ENCODE assay signal across 8 mouse cellular contexts in the genomic region with DNA sequence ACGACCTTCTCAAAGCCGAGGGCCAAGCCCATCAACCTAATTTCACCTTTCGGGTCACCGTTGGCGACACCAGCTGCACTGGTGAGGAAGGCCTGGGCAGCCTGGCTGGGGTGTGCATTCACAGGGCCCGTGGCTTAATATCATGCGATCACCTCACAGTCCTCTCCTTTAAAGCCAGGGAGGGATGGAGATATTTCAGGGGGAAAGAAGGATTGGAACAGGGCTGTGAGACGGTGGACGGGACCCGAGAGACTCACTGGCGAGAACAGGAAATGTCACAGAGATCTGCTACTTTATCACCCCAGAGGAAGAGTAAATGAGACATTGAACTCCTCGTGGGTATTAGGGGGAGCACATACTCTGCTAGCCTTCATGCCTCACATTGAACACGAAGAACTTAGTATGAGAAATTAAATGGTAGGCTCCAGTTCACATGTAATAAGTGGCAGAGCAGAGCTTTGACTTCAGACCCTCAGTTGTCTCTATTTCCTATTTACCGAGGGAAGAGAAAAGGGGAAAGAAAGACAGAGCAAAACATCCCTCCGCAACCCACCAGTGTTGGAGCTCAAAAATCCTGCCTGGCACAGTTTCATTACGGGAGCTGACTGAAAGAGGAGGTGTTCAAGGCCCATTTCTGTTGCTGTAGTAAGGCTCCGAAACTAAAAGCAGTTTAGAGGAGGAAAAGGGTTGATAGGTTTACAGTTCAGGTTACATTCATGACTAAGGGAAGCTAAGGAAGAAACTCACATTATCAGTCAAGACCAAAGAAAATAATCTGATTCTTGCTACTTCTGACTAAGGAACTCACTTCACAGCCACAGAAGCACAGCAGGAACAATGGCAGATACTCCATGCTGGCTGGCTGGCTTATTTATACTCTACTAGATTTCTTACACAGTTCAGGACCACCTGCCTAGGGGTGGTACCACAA. TPM values are rescaled to one million over a fixed set of nuclear protein-coding genes. Genes with fewer than 3 reads are reported as not detected.
A peak's percentile ranks its signal among the peaks of the same experiment; 100 is the strongest.
DNase-seq lines count a peak whose midpoint lies in the region; ATAC-seq and TF ChIP-seq lines count a peak whose summit lies in the region.

No protein-coding gene starts in this region.

- H3K4me2 ChIP-seq in heart, embryonic 12.5 days: peak overlapping the region; percentile 88
- peak overlapping the region; percentile 73 for H3K4me2 ChIP-seq in forebrain, postnatal 0 days (ENCODE audit: low read depth)
- peak overlapping the region; percentile 100 for H3K4me2 ChIP-seq in liver, postnatal 0 days (ENCODE audit: low read depth, low read length)

- H3K27me3 ChIP-seq in heart, embryonic 12.5 days (replicated peaks): no peaks in the 10 kb centered on the region
- H3K27me3 ChIP-seq in forebrain, postnatal 0 days (ENCODE audit: insufficient read depth, low read length): no peaks in the 10 kb centered on the region
- H3K27me3 ChIP-seq in liver, postnatal 0 days (ENCODE audit: insufficient read depth, low read length): 0 out of 2 replicates have a peak, but pooled peaks cover 5% of the 10 kb centered on the region

- H3K4me1 ChIP-seq in heart, embryonic 12.5 days (replicated peaks): peaks cover 34% of the 10 kb centered on the region
- peaks cover 0 to 9% of the 10 kb centered on the region in 2 experiments; a peak in 2 of 4 replicates for H3K4me1 ChIP-seq in ES-E14 (ENCODE audit: control insufficient read depth in 2 of 2, insufficient read depth in 2 of 2, low read length in 2 of 2, poor library complexity in 1 of 2)
- peaks cover 13% of the 10 kb centered on the region; the same call in 1 of the 2 replicates for H3K4me1 ChIP-seq in forebrain, postnatal 0 days (ENCODE audit: insufficient read depth)
- peaks cover 21% of the 10 kb centered on the region for H3K4me1 ChIP-seq in liver, postnatal 0 days (ENCODE audit: insufficient read depth)

- no peak for TF ChIP-seq EP300 in liver, postnatal 0 days (IDR thresholded peaks at IDR 0.05; ENCODE audit: low read depth)

- no peak for TF ChIP-seq CTCF in forebrain, postnatal 0 days (IDR thresholded peaks at IDR 0.05; ENCODE audit: low read depth)
- no peak for TF ChIP-seq CTCF in liver, postnatal 0 days (IDR thresholded peaks at IDR 0.05; ENCODE audit: low read depth)

- in situ Hi-C loops in ES-E14 (cut with MboI; ENCODE audit: low sequenced_read_pairs in 2 of 2, unreplicated experiment in 2 of 2): no loop called here

- H3K4me3 ChIP-seq in heart, embryonic 12.5 days: peak overlapping the region; percentile 66
- H3K4me3 ChIP-seq in ES-E14 (ENCODE audit: insufficient read depth in 1 of 2, low read depth in 1 of 2, low read length in 2 of 2, poor library complexity in 1 of 2, severe bottlenecking in 1 of 2): peak overlapping the region; percentile 92 to 93
- peak overlapping the region; percentile 75 for H3K4me3 ChIP-seq in forebrain, postnatal 0 days (ENCODE audit: low read depth, low read length)
- H3K4me3 ChIP-seq in liver, postnatal 0 days (ENCODE audit: low read depth, low read length): peak overlapping the region; percentile 62

- peaks cover 37% of the 10 kb centered on the region for H3K36me3 ChIP-seq in heart, embryonic 12.5 days
- peaks cover 31% of the 10 kb centered on the region for H3K36me3 ChIP-seq in ES-E14 (ENCODE audit: control insufficient read depth, insufficient read depth, low read length, poor library complexity, severe bottlenecking)
- peaks cover 24% of the 10 kb centered on the region for H3K36me3 ChIP-seq in forebrain, postnatal 0 days (ENCODE audit: insufficient read depth)
- peaks cover 11% of the 10 kb centered on the region for H3K36me3 ChIP-seq in liver, postnatal 0 days (replicated peaks; ENCODE audit: insufficient read depth, low read length)

- peak overlapping the region; percentile 93 for H3K9ac ChIP-seq in heart, embryonic 12.5 days
- H3K9ac ChIP-seq in ES-E14 (ENCODE audit: insufficient read depth, low read depth, low read length, poor library complexity, severe bottlenecking): peak overlapping the region; percentile 99
- peak overlapping the region; percentile 75 for H3K9ac ChIP-seq in forebrain, postnatal 0 days
- peak overlapping the region; percentile 88 for H3K9ac ChIP-seq in liver, postnatal 0 days (replicated peaks)

- ATAC-seq in heart, embryonic 12.5 days (ENCODE audit: insufficient number of reproducible peaks, low FRiP score): no peak
- ATAC-seq in forebrain, postnatal 0 days: no peak
- no peak for ATAC-seq in liver, postnatal 0 days

- DNase-seq in heart, adult 8-10 months (ENCODE audit: low spot score): no peak
- DNase-seq in ES-E14 (ENCODE audit: low read depth, low spot score): no peak
- no peak for DNase-seq in forebrain, postnatal 0 days
- DNase-seq in liver, postnatal 0 days: no peak
- DNase-seq in layer of hippocampus, postnatal 25 days (ENCODE audit: extremely low spot score in 1 of 2, low spot score in 1 of 2): no peak
- no peak for DNase-seq in B cell, adult 2 months
- DNase-seq in kidney, adult 9 months: no peak

- H3K9me3 ChIP-seq in heart, embryonic 12.5 days (replicated peaks): no peaks in the 10 kb centered on the region
- no peaks in the 10 kb centered on the region for H3K9me3 ChIP-seq in ES-E14 (ENCODE audit: control insufficient read depth, insufficient read depth, low read depth, low read length)
- H3K9me3 ChIP-seq in forebrain, postnatal 0 days (ENCODE audit: low read length): no peaks in the 10 kb centered on the region
- no peaks in the 10 kb centered on the region for H3K9me3 ChIP-seq in liver, postnatal 0 days (ENCODE audit: low read length)

- WGBS in heart, embryonic 12.5 days: 53% methylated on average over 17 of the region's 17 CpGs
- 68% methylated on average over 16 of the region's 17 CpGs for WGBS in forebrain, postnatal 0 days
- WGBS in liver, postnatal 0 days (ENCODE audit: insufficient replicate concordance): 33% methylated on average over 16 of the region's 17 CpGs

- peak overlapping the region; percentile 99 for H3K27ac ChIP-seq in heart, embryonic 12.5 days (ENCODE audit: poor library complexity, severe bottlenecking)
- no peak overlapping the region; the same call in 1 of the 2 replicates for H3K27ac ChIP-seq in ES-E14 (ENCODE audit: insufficient read depth, low read depth, low read length, poor library complexity, severe bottlenecking)
- H3K27ac ChIP-seq in forebrain, postnatal 0 days (ENCODE audit: low read depth, low read length): peak overlapping the region; percentile 97
- H3K27ac ChIP-seq in liver, postnatal 0 days (ENCODE audit: low read depth): peak overlapping the region; percentile 98

TF ChIP-seq in ES-E14, 5 proteins besides CTCF, POLR2A, EP300 and RAD21:
- TF ChIP-seq HCFC1 (IDR thresholded peaks at IDR 0.05; ENCODE audit: borderline replicate concordance, insufficient read depth, low read length): no peak
- TF ChIP-seq ZNF384 (IDR thresholded peaks at IDR 0.05; ENCODE audit: low read depth, low read length): no peak
- no peak for TF ChIP-seq MAFK (IDR thresholded peaks at IDR 0.05; ENCODE audit: insufficient read depth, low read depth, low read length)
- no peak for TF ChIP-seq ZC3H11A (IDR thresholded peaks at IDR 0.05; ENCODE audit: borderline replicate concordance, low read depth, low read length)
- TF ChIP-seq CHD2 (IDR thresholded peaks at IDR 0.05; ENCODE audit: low read depth, low read length): no peak
TF ChIP-seq in ES-E14: peak in this region for 0.

RNA-seq across cellular contexts. Expression of a gene that starts 1.5 kb away (rescaled TPM):
- polyA plus RNA-seq in heart, embryonic 12.5 days (2016; fragmentation: Nextera tagmentation; extraction: Ambion mirVana): 100 and 104 TPM in 2 replicates
- 10 to 100 TPM; 38.8 to 50.0 (median 44.7) TPM for total RNA-seq in heart, adult 8-10 months (2022)
- 163 and 184 TPM in 2 replicates for total RNA-seq in ES-E14 (2012; rRNA removed)
- 87.5 and 94.7 TPM in 2 replicates for total RNA-seq in forebrain, postnatal 0 days (2014; rRNA removed)
- 86.4 and 89.5 TPM in 2 replicates for polyA plus RNA-seq in forebrain, postnatal 0 days (2015; fragmentation: Nextera tagmentation; extraction: Ambion mirVana)
- 26.8 and 27.8 TPM in 2 replicates for polyA plus RNA-seq in liver, postnatal 0 days (2015; fragmentation: Nextera tagmentation; extraction: Ambion mirVana)
- total RNA-seq in layer of hippocampus, postnatal 25 days (2021): 10 to 100 TPM; 32.8 to 40.4 TPM

RNA-seq across cellular contexts. Expression of a gene that starts 2.6 kb away (rescaled TPM):
- polyA plus RNA-seq in heart, embryonic 12.5 days (2016; fragmentation: Nextera tagmentation; extraction: Ambion mirVana): 14.7 and 17.3 TPM in 2 replicates
- 1 to 10 TPM; 1.7 to 2.8 (median 2.3) TPM for total RNA-seq in heart, adult 8-10 months (2022)
- 18.1 and 25.4 TPM in 2 replicates for total RNA-seq in ES-E14 (2012; rRNA removed)
- 75.0 and 88.9 TPM in 2 replicates for total RNA-seq in forebrain, postnatal 0 days (2014; rRNA removed)
- polyA plus RNA-seq in forebrain, postnatal 0 days (2015; fragmentation: Nextera tagmentation; extraction: Ambion mirVana): 29.6 and 39.4 TPM in 2 replicates
- 0.53 and 0.85 TPM in 2 replicates for polyA plus RNA-seq in liver, postnatal 0 days (2015; fragmentation: Nextera tagmentation; extraction: Ambion mirVana)
- total RNA-seq in layer of hippocampus, postnatal 25 days (2021): 100 to 1,000 TPM in 1 of 2 experiments, 10 to 100 TPM in 1; 94.0 to 102 TPM

RNA-seq across cellular contexts. Expression of a gene that starts 5.3 kb away (rescaled TPM):
- 2.2 and 2.8 TPM in 2 replicates for polyA plus RNA-seq in heart, embryonic 12.5 days (2016; fragmentation: Nextera tagmentation; extraction: Ambion mirVana)
- 1 to 10 TPM in 3 of 4 experiments, under 1 TPM in 1; 0.65 to 2.2 (median 1.9) TPM for total RNA-seq in heart, adult 8-10 months (2022)
- total RNA-seq in ES-E14 (2012; rRNA removed): 1.9 and 2.6 TPM in 2 replicates
- total RNA-seq in forebrain, postnatal 0 days (2014; rRNA removed): 2.5 and 3.1 TPM in 2 replicates
- 1.5 and 1.7 TPM in 2 replicates for polyA plus RNA-seq in forebrain, postnatal 0 days (2015; fragmentation: Nextera tagmentation; extraction: Ambion mirVana)
- polyA plus RNA-seq in liver, postnatal 0 days (2015; fragmentation: Nextera tagmentation; extraction: Ambion mirVana): 0.42 and 0.60 TPM in 2 replicates
- 1 to 10 TPM; 2.1 to 3.0 TPM for total RNA-seq in layer of hippocampus, postnatal 25 days (2021)

RNA-seq across cellular contexts. Expression of a gene that starts 16.0 kb away (rescaled TPM):
- polyA plus RNA-seq in heart, embryonic 12.5 days (2016; fragmentation: Nextera tagmentation; extraction: Ambion mirVana): not detected in 2 replicates
- total RNA-seq in heart, adult 8-10 months (2022): not detected
- total RNA-seq in ES-E14 (2012; rRNA removed): not detected in 2 replicates
- total RNA-seq in forebrain, postnatal 0 days (2014; rRNA removed): not detected in 2 replicates
- 3.7 and 4.2 TPM in 2 replicates for polyA plus RNA-seq in forebrain, postnatal 0 days (2015; fragmentation: Nextera tagmentation; extraction: Ambion mirVana)
- not detected in 2 replicates for polyA plus RNA-seq in liver, postnatal 0 days (2015; fragmentation: Nextera tagmentation; extraction: Ambion mirVana)
- total RNA-seq in layer of hippocampus, postnatal 25 days (2021): not detected

RNA-seq across cellular contexts. Expression of a gene that starts 49.1 kb away (rescaled TPM):
- 134 and 142 TPM in 2 replicates for polyA plus RNA-seq in heart, embryonic 12.5 days (2016; fragmentation: Nextera tagmentation; extraction: Ambion mirVana)
- 100 to 1,000 TPM; 452 to 509 (median 465) TPM for total RNA-seq in heart, adult 8-10 months (2022)
- 206 and 377 TPM in 2 replicates for total RNA-seq in ES-E14 (2012; rRNA removed)
- total RNA-seq in forebrain, postnatal 0 days (2014; rRNA removed): 134 and 154 TPM in 2 replicates
- polyA plus RNA-seq in forebrain, postnatal 0 days (2015; fragmentation: Nextera tagmentation; extraction: Ambion mirVana): 102 and 103 TPM in 2 replicates
- polyA plus RNA-seq in liver, postnatal 0 days (2015; fragmentation: Nextera tagmentation; extraction: Ambion mirVana): 68.4 and 70.9 TPM in 2 replicates
- total RNA-seq in layer of hippocampus, postnatal 25 days (2021): 100 to 1,000 TPM; 449 to 472 TPM
